Comparison of ENCODE assay signal across 8 mouse cellular contexts in genomic region chr19:3623824-3624223, GRCm38 (mm10). TPM values are rescaled to one million over a fixed set of nuclear protein-coding genes. Genes with fewer than 3 reads are reported as not detected.
DNase-seq lines count a peak whose midpoint lies in the region; ATAC-seq and TF ChIP-seq lines count a peak whose summit lies in the region.

No protein-coding gene starts in this region.

- H3K9ac ChIP-seq in embryonic facial prominence, embryonic 15.5 days, result no peak overlapping the region

- 60% methylated on average over 5 of the region's 5 CpGs for WGBS in embryonic facial prominence, embryonic 15.5 days
- WGBS in lung, adult 2 months, result 58% methylated on average over 5 of the region's 5 CpGs

- no peaks in the 10 kb centered on the region; the same call in 1 of the 2 replicates for H3K4me1 ChIP-seq in testis, adult 2 months (ENCODE audit: control insufficient read depth, insufficient read depth, low read length)
- no peaks in the 10 kb centered on the region for H3K4me1 ChIP-seq in embryonic facial prominence, embryonic 15.5 days
- peaks cover 6% of the 10 kb centered on the region for H3K4me1 ChIP-seq in lung, adult 2 months (ENCODE audit: control insufficient read depth, insufficient read depth, low read length)

- ATAC-seq in embryonic facial prominence, embryonic 15.5 days (ENCODE audit: insufficient number of reproducible peaks, low FRiP score, low TSS enrichment, low read depth), result 0 out of 2 replicates have a peak, but pooled peaks have one; percentile 31

- H3K9me3 ChIP-seq in embryonic facial prominence, embryonic 15.5 days (replicated peaks), result no peaks in the 10 kb centered on the region

- TF ChIP-seq POLR2A in testis, adult 2 months (IDR thresholded peaks at IDR 0.05; ENCODE audit: control insufficient read depth, low read depth, low read length), result no peak
- TF ChIP-seq POLR2A in lung, adult 2 months (IDR thresholded peaks at IDR 0.05; ENCODE audit: borderline replicate concordance, extremely low read depth, low read depth, low read length), result no peak

- DNase-seq in adrenal gland, adult 18-20 months (ENCODE audit: low spot score in 2 of 2), result peak; percentile 60 to 66
- DNase-seq in adrenal gland, adult 8-10 months, result no peak
- no peak for DNase-seq in testis, postnatal 14 days (ENCODE audit: low spot score)
- peak; percentile 49 to 81 for DNase-seq in kidney, adult 8-10 months
- DNase-seq in lung, adult 2 months, result peak; percentile 75
- peak; percentile 55 for DNase-seq in splenic B cell, adult 2 months (ENCODE audit: low read depth, low spot score)

- no peak overlapping the region for H3K4me3 ChIP-seq in testis, adult 2 months (ENCODE audit: control insufficient read depth, low read depth, low read length)
- no peak overlapping the region for H3K4me3 ChIP-seq in embryonic facial prominence, embryonic 15.5 days (replicated peaks)
- H3K4me3 ChIP-seq in lung, adult 2 months (replicated peaks; ENCODE audit: extremely low read depth, low read depth, low read length), result no peak overlapping the region

- TF ChIP-seq CTCF in testis, adult 2 months (IDR thresholded peaks at IDR 0.05; ENCODE audit: control insufficient read depth, insufficient read depth, insufficient replicate concordance, low read depth, low read length), result peak; percentile 51; the same call in 1 of the 2 replicates
- peak; percentile 80 for TF ChIP-seq CTCF in lung, adult 2 months (IDR thresholded peaks at IDR 0.05; ENCODE audit: insufficient read depth, low read length)

- no peak overlapping the region for H3K27ac ChIP-seq in testis, adult 2 months (ENCODE audit: control insufficient read depth, insufficient read depth, low read depth, low read length)
- no peak overlapping the region; the same call in 1 of the 2 replicates for H3K27ac ChIP-seq in embryonic facial prominence, embryonic 15.5 days (replicated peaks)

- H3K4me2 ChIP-seq in embryonic facial prominence, embryonic 15.5 days (replicated peaks), result no peak overlapping the region

- no peaks in the 10 kb centered on the region for H3K36me3 ChIP-seq in testis, adult 2 months (ENCODE audit: control insufficient read depth, insufficient read depth, low read length)
- peaks cover 84% of the 10 kb centered on the region for H3K36me3 ChIP-seq in embryonic facial prominence, embryonic 15.5 days
- no peaks in the 10 kb centered on the region for H3K36me3 ChIP-seq in splenic B cell, adult 2 months (ENCODE audit: control insufficient read depth, insufficient read depth, low read length, poor library complexity, severe bottlenecking)

- H3K27me3 ChIP-seq in testis, adult 2 months (ENCODE audit: control insufficient read depth, insufficient read depth, low read length), result no peaks in the 10 kb centered on the region
- no peaks in the 10 kb centered on the region for H3K27me3 ChIP-seq in embryonic facial prominence, embryonic 15.5 days
- H3K27me3 ChIP-seq in splenic B cell, adult 2 months (ENCODE audit: control insufficient read depth, insufficient read depth, low read length, poor library complexity, severe bottlenecking), result no peaks in the 10 kb centered on the region

RNA-seq across cellular contexts. Expression of gene Ppp6r3, which starts 48.3 kb away (rescaled TPM):
- total RNA-seq in adrenal gland, adult 18-20 months (2021), result 100 to 1,000 TPM in 1 of 2 experiments, 10 to 100 TPM in 1; 82.6 to 101 TPM
- total RNA-seq in adrenal gland, adult 8-10 months (2022), result 100 to 1,000 TPM in 3 of 4 experiments, 10 to 100 TPM in 1; 85.3 to 110 (median 106) TPM
- 28.3 and 28.8 TPM in 2 replicates for polyA plus RNA-seq in testis, adult 2 months (2012; rRNA removed)
- 50.1 and 55.0 TPM in 2 replicates for polyA plus RNA-seq in embryonic facial prominence, embryonic 15.5 days (2015; fragmentation: Nextera tagmentation; extraction: Ambion mirVana)
- polyA plus RNA-seq in lung, adult 2 months (2012; rRNA removed), result 43.5 and 55.6 TPM in 2 replicates

Comparison
In these comparisons a context has a peak if more than half of its experiments do, and no peak if none do; other contexts are left out.
1. DNase-seq: peak in adrenal gland, adult 18-20 months (2 of 2), kidney, adult 8-10 months (2 of 2), lung, adult 2 months (single experiment) and splenic B cell, adult 2 months (single experiment); none in adrenal gland, adult 8-10 months (single experiment) and testis, postnatal 14 days (single experiment).